Mouse (Mus musculus): ENCODE results near the gene Mrpl18. TPM values are rescaled to one million over a fixed set of nuclear protein-coding genes. Genes with fewer than 3 reads are reported as not detected.

The Mrpl18 gene
- total RNA-seq, 2 experiments from 2014 or later, result 100 to 109 TPM

DNA sequence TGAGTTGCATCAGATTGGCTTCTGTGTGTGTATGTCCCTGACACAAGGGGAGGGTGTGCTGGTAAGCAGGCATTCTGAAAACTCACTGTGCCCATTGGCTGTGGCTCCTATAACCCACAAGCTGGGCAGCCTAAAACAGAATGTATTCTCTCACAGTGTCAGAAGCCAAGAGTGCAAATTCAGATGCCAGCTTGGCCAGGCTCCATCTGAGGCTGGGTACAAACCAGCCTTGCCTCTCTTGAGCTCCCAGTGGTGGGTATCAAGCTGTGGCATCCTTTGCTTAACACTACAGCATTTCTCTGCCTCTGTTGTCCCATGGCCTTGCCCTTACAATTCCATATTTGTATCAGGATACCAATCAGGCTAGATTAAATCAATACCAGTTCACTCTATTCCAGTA is 52.0 kb downstream of the Mrpl18 start:
- DNase-seq, result no peak

Small RNAs within 50 kb of the gene (microRNA-seq; reads per million reads assigned to microRNA genes)
- 0 reads per million in 2 experiments for gene Gm24085 (ENCODE audit: borderline replicate concordance in 2 of 2)

Other genes starting within 250 kb of the Mrpl18 start
- gene Slc22a1, start 240.5 kb downstream of the Mrpl18 start, total RNA-seq (2021), result not detected
- 10 to 100 TPM; 44.6 to 45.8 TPM for gene Igf2r, start 146.7 kb downstream of the Mrpl18 start, total RNA-seq (2021)
- under 1 TPM in 1 of 2 experiments, not detected in 1; 0.59 TPM for gene Mas1, start 48.2 kb downstream of the Mrpl18 start, total RNA-seq (2021)
- 1 to 10 TPM; 1.2 to 2.2 TPM for gene Mrgprh, start 40.3 kb downstream of the Mrpl18 start, total RNA-seq (2021)
- gene Pnldc1, start 6.1 kb downstream of the Mrpl18 start, total RNA-seq (2021), result under 1 TPM in 1 of 2 experiments, not detected in 1; 0.83 TPM
- 100 to 1,000 TPM; 159 to 178 TPM for gene Tcp1, start 644 bp downstream of the Mrpl18 start, total RNA-seq (2021)
- not detected for gene Acat3, start 24.3 kb upstream of the Mrpl18 start, total RNA-seq (2021)
- gene Acat2, start 44.4 kb upstream of the Mrpl18 start, total RNA-seq (2021), result 1 to 10 TPM; 3.2 to 5.4 TPM
- 10 to 100 TPM; 23.3 to 24.7 TPM for gene Wtap, start 77.8 kb upstream of the Mrpl18 start, total RNA-seq (2021)
- 100 to 1,000 TPM; 447 to 456 TPM for gene Sod2, start 90.5 kb upstream of the Mrpl18 start, total RNA-seq (2021)
- not detected for gene Gpr31b, start 136.0 kb upstream of the Mrpl18 start, total RNA-seq (2021)
- under 1 TPM; 0.10 to 0.32 TPM for gene Tcp10b, start 144.8 kb upstream of the Mrpl18 start, total RNA-seq (2021)
- gene Unc93a, start 215.5 kb upstream of the Mrpl18 start, total RNA-seq (2021), result not detected